Mouse (Mus musculus): ENCODE measurements around the gene Skap1. TPM values are rescaled to one million over a fixed set of nuclear protein-coding genes. Genes with fewer than 3 reads are reported as not detected.

Skap1 gene
- polyA plus RNA-seq, 1 experiment from 2014 or later = 7.6 TPM

DNA sequence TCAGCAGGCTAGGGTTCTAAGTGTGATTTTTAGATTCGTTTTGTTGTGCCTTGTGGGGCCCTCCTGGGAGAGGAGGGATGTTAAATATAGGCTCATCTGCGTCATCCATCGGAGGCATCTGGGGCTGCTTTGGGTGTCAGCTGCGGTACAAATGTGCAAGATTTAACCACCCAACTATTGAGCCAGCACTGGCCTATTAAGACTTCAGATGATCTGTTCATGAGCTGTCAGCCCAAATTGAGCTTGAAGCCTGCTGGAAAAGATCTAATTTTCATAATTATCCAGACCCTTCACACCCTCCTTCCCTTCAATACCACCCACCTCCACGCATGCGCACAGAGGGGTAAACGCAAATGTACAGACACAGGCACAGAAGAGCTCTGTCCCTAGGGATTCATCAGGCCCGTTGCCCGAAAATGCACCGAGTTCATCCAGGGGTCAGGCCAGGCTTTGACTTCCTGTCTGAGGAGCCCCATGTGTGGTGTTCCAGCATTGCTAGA, 181.2 kb downstream of the Skap1 start:
- no peaks in the 10 kb centered on the region for H3K27me3 ChIP-seq (ENCODE audit: insufficient read depth, low read length)
- H3K4me3 ChIP-seq (replicated peaks; ENCODE audit: low read depth, low read length) = no peak overlapping the region
- H3K4me2 ChIP-seq (ENCODE audit: low read length) = no peak overlapping the region
- TF ChIP-seq CTCF (IDR thresholded peaks at IDR 0.05; ENCODE audit: low read depth) = no peak
- DNase-seq (ENCODE audit: low spot score) (peak; percentile 68), ATAC-seq (replicated peaks; ENCODE audit: low FRiP score, low read depth) (no peak)
- WGBS = 39% methylated on average over 10 of the region's 10 CpGs
- H3K4me1 ChIP-seq (replicated peaks; ENCODE audit: insufficient read depth, low read length) = peaks cover 15% of the 10 kb centered on the region; the same call in 1 of the 2 replicates
- no peaks in the 10 kb centered on the region for H3K9me3 ChIP-seq (replicated peaks; ENCODE audit: low read length)
- H3K27ac ChIP-seq = no peak overlapping the region
- H3K9ac ChIP-seq (ENCODE audit: low read depth, low read length) = no peak overlapping the region
- H3K36me3 ChIP-seq (ENCODE audit: insufficient read depth, low read length) = no peaks in the 10 kb centered on the region

GRCm38 (mm10) chr11:96651848-96652247, 187.5 kb downstream of the Skap1 start:
- no peak overlapping the region for H3K4me3 ChIP-seq (replicated peaks; ENCODE audit: low read depth, low read length)
- no peak overlapping the region for H3K27ac ChIP-seq
- ATAC-seq (replicated peaks; ENCODE audit: low FRiP score, low read depth) (no peak), DNase-seq (ENCODE audit: low spot score) (no peak)
- TF ChIP-seq CTCF (IDR thresholded peaks at IDR 0.05; ENCODE audit: low read depth) = no peak
- 86% methylated on average over 9 of the region's 9 CpGs for WGBS
- H3K9ac ChIP-seq (ENCODE audit: low read depth, low read length) = no peak overlapping the region
- H3K36me3 ChIP-seq (ENCODE audit: insufficient read depth, low read length) = no peaks in the 10 kb centered on the region
- no peaks in the 10 kb centered on the region for H3K9me3 ChIP-seq (replicated peaks; ENCODE audit: low read length)
- no peak overlapping the region for H3K4me2 ChIP-seq (ENCODE audit: low read length)
- H3K27me3 ChIP-seq (ENCODE audit: insufficient read depth, low read length) = no peaks in the 10 kb centered on the region
- peaks cover 4% of the 10 kb centered on the region; the same call in 1 of the 2 replicates for H3K4me1 ChIP-seq (replicated peaks; ENCODE audit: insufficient read depth, low read length)

- no peak overlapping the region for H3K4me2 ChIP-seq (ENCODE audit: low read length)
- DNase-seq (ENCODE audit: low spot score) = no peak
- no peaks in the 10 kb centered on the region for H3K27me3 ChIP-seq (ENCODE audit: insufficient read depth, low read length)
- H3K36me3 ChIP-seq (ENCODE audit: insufficient read depth, low read length) = no peaks in the 10 kb centered on the region
- H3K27ac ChIP-seq = no peak overlapping the region
- H3K9ac ChIP-seq (ENCODE audit: low read depth, low read length) = no peak overlapping the region
- 76% methylated on average over 8 of the region's 8 CpGs for WGBS
- no peaks in the 10 kb centered on the region for H3K9me3 ChIP-seq (replicated peaks; ENCODE audit: low read length)
- no peak for ATAC-seq (replicated peaks; ENCODE audit: low FRiP score, low read depth)
- no peaks in the 10 kb centered on the region for H3K4me1 ChIP-seq (replicated peaks; ENCODE audit: insufficient read depth, low read length)
- no peak overlapping the region for H3K4me3 ChIP-seq (replicated peaks; ENCODE audit: low read depth, low read length)
- no peak for TF ChIP-seq CTCF (IDR thresholded peaks at IDR 0.05; ENCODE audit: low read depth)
Measured at GRCm38 (mm10) chr11:96653867-96654266, 189.5 kb downstream of the Skap1 start.

DNA sequence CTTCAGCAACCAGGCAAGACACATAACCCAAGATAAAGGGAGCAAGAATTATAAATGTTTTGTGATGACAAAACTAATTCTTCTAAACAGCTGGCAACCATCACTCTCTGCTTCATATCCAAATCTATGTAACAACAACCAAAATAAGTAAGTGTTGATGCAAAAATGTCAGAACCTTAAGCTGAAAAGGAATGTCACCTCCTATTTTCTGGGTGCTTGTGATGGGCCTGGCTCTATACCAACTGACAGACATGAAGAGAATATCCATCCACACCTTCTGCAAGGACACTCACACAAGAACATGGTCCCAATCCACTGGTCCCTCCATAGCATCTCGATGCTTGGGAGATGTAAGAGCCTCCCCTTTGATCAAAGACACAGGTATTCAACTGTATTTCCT, 194.0 kb downstream of the Skap1 start:
- no peak for DNase-seq (ENCODE audit: low spot score)
- WGBS = 95% methylated on average over 1 of the region's 1 CpGs

GRCm38 (mm10) chr11:96666924-96667323, 202.5 kb downstream of the Skap1 start:
- DNase-seq (ENCODE audit: low spot score) = no peak
- H3K27me3 ChIP-seq (ENCODE audit: insufficient read depth, low read length) = no peaks in the 10 kb centered on the region
- no peak overlapping the region for H3K4me2 ChIP-seq (ENCODE audit: low read length)
- 0 out of 2 replicates have a peak, but pooled peaks have one; percentile 33 for TF ChIP-seq CTCF (IDR thresholded peaks at IDR 0.05; ENCODE audit: low read depth)
- H3K9ac ChIP-seq (ENCODE audit: low read depth, low read length) = no peak overlapping the region
- H3K4me3 ChIP-seq (replicated peaks; ENCODE audit: low read depth, low read length) = no peak overlapping the region
- no peaks in the 10 kb centered on the region for H3K9me3 ChIP-seq (replicated peaks; ENCODE audit: low read length)
- no peaks in the 10 kb centered on the region for H3K4me1 ChIP-seq (replicated peaks; ENCODE audit: insufficient read depth, low read length)
- no peaks in the 10 kb centered on the region for H3K36me3 ChIP-seq (ENCODE audit: insufficient read depth, low read length)
- 70% methylated on average over 3 of the region's 3 CpGs for WGBS
- ATAC-seq (replicated peaks; ENCODE audit: low FRiP score, low read depth) = no peak
- no peak overlapping the region for H3K27ac ChIP-seq

More for the DNA sequence above, 194.0 kb downstream of the Skap1 start:
- TF ChIP-seq CTCF (IDR thresholded peaks at IDR 0.05; ENCODE audit: low read depth) = no peak
- no peaks in the 10 kb centered on the region for H3K36me3 ChIP-seq (ENCODE audit: insufficient read depth, low read length)
- no peak overlapping the region for H3K27ac ChIP-seq
- no peak for ATAC-seq (replicated peaks; ENCODE audit: low FRiP score, low read depth)
- no peak overlapping the region for H3K4me2 ChIP-seq (ENCODE audit: low read length)
- no peak overlapping the region for H3K4me3 ChIP-seq (replicated peaks; ENCODE audit: low read depth, low read length)
- no peaks in the 10 kb centered on the region for H3K27me3 ChIP-seq (ENCODE audit: insufficient read depth, low read length)
- H3K9ac ChIP-seq (ENCODE audit: low read depth, low read length) = no peak overlapping the region
- H3K4me1 ChIP-seq (replicated peaks; ENCODE audit: insufficient read depth, low read length) = no peaks in the 10 kb centered on the region
- H3K9me3 ChIP-seq (replicated peaks; ENCODE audit: low read length) = no peaks in the 10 kb centered on the region

GRCm38 (mm10) chr11:96668367-96668766, 204.0 kb downstream of the Skap1 start:
- H3K36me3 ChIP-seq (ENCODE audit: insufficient read depth, low read length) = no peaks in the 10 kb centered on the region
- WGBS = 82% methylated on average over 7 of the region's 7 CpGs
- ATAC-seq (replicated peaks; ENCODE audit: low FRiP score, low read depth) (no peak), DNase-seq (ENCODE audit: low spot score) (no peak)
- H3K4me1 ChIP-seq (replicated peaks; ENCODE audit: insufficient read depth, low read length) = no peaks in the 10 kb centered on the region
- H3K9me3 ChIP-seq (replicated peaks; ENCODE audit: low read length) = no peaks in the 10 kb centered on the region
- H3K27ac ChIP-seq = no peak overlapping the region
- no peak for TF ChIP-seq CTCF (IDR thresholded peaks at IDR 0.05; ENCODE audit: low read depth)
- no peaks in the 10 kb centered on the region for H3K27me3 ChIP-seq (ENCODE audit: insufficient read depth, low read length)
- H3K4me2 ChIP-seq (ENCODE audit: low read length) = no peak overlapping the region
- H3K4me3 ChIP-seq (replicated peaks; ENCODE audit: low read depth, low read length) = no peak overlapping the region
- no peak overlapping the region for H3K9ac ChIP-seq (ENCODE audit: low read depth, low read length)

DNA sequence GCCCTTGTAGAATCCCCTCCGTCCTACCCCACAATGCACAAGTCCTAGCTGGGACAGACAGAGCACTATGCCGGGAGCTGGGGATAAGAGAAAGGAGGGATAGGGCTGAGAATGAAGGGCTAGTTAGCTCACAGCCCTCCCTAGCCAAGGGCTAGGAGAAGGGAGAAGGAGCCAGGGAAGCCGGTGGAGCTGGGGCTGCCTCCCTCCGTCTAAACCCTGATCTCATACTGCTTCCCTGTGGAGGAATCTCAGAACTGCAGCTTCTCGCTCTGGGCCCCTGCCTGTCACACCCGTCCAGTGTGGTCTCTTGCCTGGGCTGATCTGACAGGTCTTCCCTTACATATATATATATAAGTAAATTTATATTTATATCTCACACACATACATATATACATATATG, 209.4 kb downstream of the Skap1 start:
- peak; percentile 80 for TF ChIP-seq CTCF (IDR thresholded peaks at IDR 0.05; ENCODE audit: low read depth)
- Histone ChIP-seq H3K4me2 (ENCODE audit: low read length) (peak overlapping the region; percentile 54), H3K4me1 (replicated peaks; ENCODE audit: insufficient read depth, low read length) (no peaks in the 10 kb centered on the region), H3K9ac (ENCODE audit: low read depth, low read length) (no peak overlapping the region), H3K4me3 (replicated peaks; ENCODE audit: low read depth, low read length) (0 out of 2 replicates have a peak overlapping the region, but pooled peaks have one; percentile 14), H3K36me3 (ENCODE audit: insufficient read depth, low read length) (no peaks in the 10 kb centered on the region), H3K9me3 (replicated peaks; ENCODE audit: low read length) (no peaks in the 10 kb centered on the region), H3K27me3 (ENCODE audit: insufficient read depth, low read length) (no peaks in the 10 kb centered on the region; the same call in 1 of the 2 replicates), H3K27ac (no peak overlapping the region)
- DNase-seq (ENCODE audit: low spot score) (peak; percentile 95), ATAC-seq (replicated peaks; ENCODE audit: low FRiP score, low read depth) (peak; percentile 81)
- 9% methylated on average over 6 of the region's 6 CpGs for WGBS

All from kidney, postnatal 0 days (tissue).